Comparison of ENCODE assay signal across 8 mouse cellular contexts in the genomic region with DNA sequence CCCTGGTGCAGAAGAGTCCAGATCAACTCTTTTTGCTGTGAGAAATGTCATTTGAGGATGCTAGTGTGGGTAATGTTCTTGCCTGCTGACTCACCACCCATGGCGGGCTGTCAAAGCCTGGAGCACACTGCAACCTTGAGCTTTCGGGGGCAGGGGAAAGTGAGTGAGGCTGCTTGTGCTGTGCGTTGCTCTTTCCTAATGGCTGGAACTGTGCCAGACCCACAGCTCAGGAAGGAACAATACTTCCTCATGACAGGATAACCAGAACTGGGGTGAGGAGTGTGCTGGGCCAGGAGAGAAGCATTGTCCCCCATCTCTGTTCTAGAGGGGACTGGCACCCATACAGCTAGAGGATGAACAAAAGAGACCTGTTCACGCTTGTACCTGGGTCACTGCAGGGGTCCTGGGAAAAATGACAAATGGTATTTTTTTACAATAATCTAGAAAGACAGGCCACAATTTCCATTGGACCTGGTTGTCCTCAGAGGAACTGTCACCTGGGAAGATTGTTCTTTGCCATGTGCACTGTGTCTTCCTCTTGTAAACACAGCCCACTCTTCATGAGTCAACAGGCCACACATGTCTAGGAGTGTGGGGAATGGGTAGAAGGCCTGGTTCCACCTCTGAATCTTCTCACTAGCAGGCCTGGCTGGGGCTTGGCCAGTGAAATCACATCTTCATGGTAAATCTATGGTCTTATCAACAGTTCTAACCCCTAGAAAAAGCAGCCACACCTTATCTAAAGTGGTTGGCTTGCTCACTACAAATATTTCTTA.
A peak's percentile ranks its signal among the peaks of the same experiment; 100 is the strongest.
DNase-seq lines count a peak whose midpoint lies in the region; ATAC-seq and TF ChIP-seq lines count a peak whose summit lies in the region.

No protein-coding gene starts in this region.

- no peaks in the 10 kb centered on the region for H3K9me3 ChIP-seq in heart, embryonic 11.5 days (replicated peaks; ENCODE audit: control insufficient read depth, low read length)
- no peaks in the 10 kb centered on the region for H3K9me3 ChIP-seq in kidney, embryonic 15.5 days (replicated peaks)

- no peaks in the 10 kb centered on the region for H3K36me3 ChIP-seq in heart, embryonic 11.5 days (ENCODE audit: control insufficient read depth, insufficient read depth, low read length)
- H3K36me3 ChIP-seq in kidney, embryonic 15.5 days = no peaks in the 10 kb centered on the region
- no peaks in the 10 kb centered on the region for H3K36me3 ChIP-seq in liver, adult 2 months (ENCODE audit: control insufficient read depth, insufficient read depth, low read length)

- peak; percentile 77 for ATAC-seq in heart, embryonic 11.5 days (replicated peaks; ENCODE audit: insufficient number of reproducible peaks, low FRiP score, low TSS enrichment)
- ATAC-seq in kidney, embryonic 15.5 days (replicated peaks; ENCODE audit: low FRiP score) = peak; percentile 74
- ATAC-seq in monocyte, adult 5-6 weeks (replicated peaks; ENCODE audit: insufficient number of reproducible peaks, low FRiP score, low TSS enrichment, poor library complexity, severe bottlenecking) = peak; percentile 80

- TF ChIP-seq POLR2A in liver, adult 2 months (IDR thresholded peaks at IDR 0.05; ENCODE audit: extremely low read depth, insufficient read depth, low read length) = no peak

- TF ChIP-seq CTCF in liver, adult 2 months (IDR thresholded peaks at IDR 0.05; ENCODE audit: low read depth, low read length) = no peak

- 35% methylated on average over 4 of the region's 4 CpGs for WGBS in heart, embryonic 11.5 days (ENCODE audit: insufficient replicate concordance)
- WGBS in kidney, embryonic 15.5 days = 43% methylated on average over 4 of the region's 4 CpGs
- WGBS in liver, adult 2 months = 40% methylated on average over 4 of the region's 4 CpGs

- no peak overlapping the region for H3K4me3 ChIP-seq in heart, embryonic 11.5 days (ENCODE audit: low read depth, low read length)
- H3K4me3 ChIP-seq in kidney, embryonic 15.5 days (replicated peaks) = no peak overlapping the region
- H3K4me3 ChIP-seq in liver, adult 2 months (ENCODE audit: insufficient read depth, low read depth, low read length) = no peak overlapping the region

- H3K27me3 ChIP-seq in heart, embryonic 11.5 days (ENCODE audit: control insufficient read depth, insufficient read depth, low read length) = no peaks in the 10 kb centered on the region
- no peaks in the 10 kb centered on the region for H3K27me3 ChIP-seq in kidney, embryonic 15.5 days
- H3K27me3 ChIP-seq in liver, adult 2 months (ENCODE audit: control insufficient read depth, insufficient read depth, low read length) = no peaks in the 10 kb centered on the region

- no peak overlapping the region for H3K27ac ChIP-seq in heart, embryonic 11.5 days (ENCODE audit: low read depth, low read length)
- no peak overlapping the region for H3K27ac ChIP-seq in kidney, embryonic 15.5 days
- H3K27ac ChIP-seq in liver, adult 2 months (replicated peaks; ENCODE audit: insufficient read depth, low read depth, low read length) = no peak overlapping the region

- H3K4me1 ChIP-seq in heart, embryonic 11.5 days (ENCODE audit: control insufficient read depth, insufficient read depth, low read length) = peaks cover 10% of the 10 kb centered on the region; the same call in 1 of the 2 replicates
- peaks cover 11% of the 10 kb centered on the region; the same call in 1 of the 2 replicates for H3K4me1 ChIP-seq in kidney, embryonic 15.5 days
- H3K4me1 ChIP-seq in liver, adult 2 months (ENCODE audit: control insufficient read depth, insufficient read depth, low read length) = peaks cover 2% of the 10 kb centered on the region; the same call in 1 of the 2 replicates

- H3K79me2 ChIP-seq in liver, adult 2 months (ENCODE audit: control insufficient read depth, insufficient read depth, low read length) = no peaks in the 10 kb centered on the region

- H3K4me2 ChIP-seq in heart, embryonic 11.5 days = no peak overlapping the region
- no peak overlapping the region for H3K4me2 ChIP-seq in kidney, embryonic 15.5 days

- DNase-seq in urinary bladder, postnatal 25 days (ENCODE audit: low spot score) = peak; percentile 29
- DNase-seq in urinary bladder, postnatal 10 days (ENCODE audit: low spot score) = no peak
- DNase-seq in fibroblast of lung, adult 2 months (ENCODE audit: low read depth) = peak; percentile 67
- peak; percentile 21 for DNase-seq in liver, adult 2 months (ENCODE audit: extremely low read depth, low read depth, low spot score)
- DNase-seq in thymus, postnatal 0 days (ENCODE audit: low spot score) = no peak

- no peak overlapping the region for H3K9ac ChIP-seq in heart, embryonic 11.5 days (ENCODE audit: low read depth, low read length)
- H3K9ac ChIP-seq in kidney, embryonic 15.5 days = no peak overlapping the region
- no peak overlapping the region for H3K9ac ChIP-seq in liver, adult 2 months (ENCODE audit: low read depth, low read length)

Comparison
In these comparisons a context has a peak if more than half of its experiments do, and no peak if none do; other contexts are left out.
1. DNase-seq: peak in urinary bladder, postnatal 25 days (single experiment), fibroblast of lung, adult 2 months (single experiment) and liver, adult 2 months (single experiment); none in urinary bladder, postnatal 10 days (single experiment) and thymus, postnatal 0 days (single experiment).
2. Peak in every context shown above with its lines, with median percentiles within 50 percentile points of each other: ATAC-seq.